Mouse (Mus musculus) forebrain, embryonic 14.5 days (tissue): ENCODE measurements around the gene Elmod3. TPM values are rescaled to one million over a fixed set of nuclear protein-coding genes. Genes with fewer than 3 reads are reported as not detected.
A peak's percentile ranks its signal among the peaks of the same experiment; 100 is the strongest.

Experiments used
- ATAC-seq: fragments of 200-750 bp; cut with Nextera tagmentation; 2 replicates; pipeline ENCODE4 v1.8.0; 2017; ENCODE audit warnings: mild to moderate bottlenecking, moderate library complexity
- DNase-seq: peaks from one replicate; pipeline ENCODE4 v3.0.0-alpha.2; 2015; ENCODE audit warnings: low spot score
- H3K27ac ChIP-seq: fragments of 300-500 bp; sonication (generic); 2 replicates; pipeline ENCODE4 v1.5.1; 2014; ENCODE audit warnings: low read depth, mild to moderate bottlenecking, control low read depth, low read length, moderate library complexity
- H3K27me3 ChIP-seq: fragments of 300-500 bp; sonication (generic); replicated peaks from 2 replicates; pipeline ENCODE4 v1.6.1; 2014; ENCODE audit warnings: low read length, control low read depth, mixed read lengths; ENCODE audit not compliant: control insufficient read depth, insufficient read depth
- H3K36me3 ChIP-seq: fragments of 300-500 bp; sonication (generic); 2 replicates; pipeline ENCODE4 v1.6.1; 2014; ENCODE audit warnings: low read length, control low read depth; ENCODE audit not compliant: control insufficient read depth, insufficient read depth
- H3K4me1 ChIP-seq: fragments of 300-500 bp; sonication (generic); 2 replicates; pipeline ENCODE4 v1.6.1; 2014; ENCODE audit warnings: antibody characterized with exemption, low read length, control low read depth; ENCODE audit not compliant: control insufficient read depth, insufficient read depth
- H3K4me2 ChIP-seq: fragments of 300-500 bp; sonication (generic); 2 replicates; pipeline ENCODE4 v1.6.1; 2014; ENCODE audit warnings: mild to moderate bottlenecking, control low read depth, low read length
- H3K4me3 ChIP-seq: fragments of 300-500 bp; sonication (generic); 2 replicates; pipeline ENCODE4 v1.5.1; 2014; ENCODE audit warnings: low read depth, low read length, control low read depth
- H3K9ac ChIP-seq: fragments of 300-500 bp; sonication (generic); 2 replicates; pipeline ENCODE4 v1.6.1; 2014; ENCODE audit warnings: mild to moderate bottlenecking, low read length, control low read depth, moderate library complexity
- H3K9me3 ChIP-seq: fragments of 300-500 bp; sonication (generic); replicated peaks from 2 replicates; pipeline ENCODE4 v1.6.1; 2016; ENCODE audit warnings: low read length, control low read depth, mixed read lengths; ENCODE audit not compliant: control insufficient read depth
- WGBS: fragments of 180-500 bp; shearing (Covaris S2); extraction: QIAGEN DNeasy Blood & Tissue Kit; methylation state at CpG from one replicate; pipeline ENCODE4 v1.1.7; 2014; 5-methylcytosine and 5-hydroxymethylcytosine counted together
- polyA plus RNA-seq: library from polyadenylated mRNA; unstranded; fragments of >200 nt; fragmentation: Nextera tagmentation; extraction: Ambion mirVana; gene quantifications from 2 replicates; pipeline ENCODE4 v1.2.1, GENCODE M21; 2014

Elmod3 gene
- polyA plus RNA-seq, 1 experiment from 2014 or later: 19.2 TPM

GRCm38 (mm10) chr6:72616643-72617288 lies 18.6 kb upstream of the Elmod3 start, which contains the start of gene Tgoln1:
Tgoln1 (minus strand) TSS chr6:72617000.
- under 1% methylated on average over 41 of the region's 41 CpGs for WGBS
- peak; percentile 99 for ATAC-seq

GRCm38 (mm10) chr6:72615561-72616375 lies 17.6 kb upstream of the Elmod3 start:
- Histone ChIP-seq H3K27me3 (no peaks in the 10 kb centered on the region), H3K9me3 (no peaks in the 10 kb centered on the region), H3K4me1 (peaks cover 17% of the 10 kb centered on the region), H3K4me3 (peak overlapping the region; percentile 53), H3K36me3 (peaks cover 26% of the 10 kb centered on the region), H3K27ac (no peak overlapping the region), H3K4me2 (peak overlapping the region; percentile 86), H3K9ac (peak overlapping the region; percentile 82)
- ATAC-seq (no peak), DNase-seq (no peak)
- WGBS: 33% methylated on average over 25 of the region's 25 CpGs

More at GRCm38 (mm10) chr6:72616643-72617288, 18.6 kb upstream of the Elmod3 start, which contains the start of gene Tgoln1:
- Histone ChIP-seq H3K9me3 (no peaks in the 10 kb centered on the region), H3K4me2 (peak within 1 kb of the TSS; percentile 86), H3K4me1 (peaks cover 17% of the 10 kb centered on the region), H3K9ac (peak within 1 kb of the TSS; percentile 82), H3K27me3 (no peaks in the 10 kb centered on the region), H3K4me3 (peak within 1 kb of the TSS; percentile 53), H3K27ac (peak within 1 kb of the TSS; percentile 93), H3K36me3 (peaks cover 17% of the 10 kb centered on the region)
- DNase-seq: peak; percentile 98

GRCm38 (mm10) chr6:72615151-72615550 lies 16.9 kb upstream of the Elmod3 start:
- Histone ChIP-seq H3K4me1 (peaks cover 17% of the 10 kb centered on the region), H3K4me3 (peak overlapping the region; percentile 53), H3K4me2 (peak overlapping the region; percentile 86), H3K27me3 (no peaks in the 10 kb centered on the region), H3K9me3 (no peaks in the 10 kb centered on the region), H3K36me3 (peaks cover 32% of the 10 kb centered on the region), H3K9ac (peak overlapping the region; percentile 82), H3K27ac (no peak overlapping the region)
- no peak for ATAC-seq
- no peak for DNase-seq
- 76% methylated on average over 2 of the region's 2 CpGs for WGBS

GRCm38 (mm10) chr6:72610261-72610660 lies 12.0 kb upstream of the Elmod3 start:
- Histone ChIP-seq H3K9me3 (no peaks in the 10 kb centered on the region), H3K36me3 (peaks cover 74% of the 10 kb centered on the region), H3K4me3 (no peak overlapping the region), H3K27ac (no peak overlapping the region), H3K4me1 (peaks cover 5% of the 10 kb centered on the region), H3K27me3 (no peaks in the 10 kb centered on the region), H3K9ac (no peak overlapping the region), H3K4me2 (no peak overlapping the region)
- no peak for ATAC-seq
- WGBS: 80% methylated on average over 4 of the region's 4 CpGs
- no peak for DNase-seq

GRCm38 (mm10) chr6:72608662-72609184 lies 10.5 kb upstream of the Elmod3 start:
- ATAC-seq (no peak), DNase-seq (no peak)
- H3K27ac ChIP-seq: no peak overlapping the region
- no peaks in the 10 kb centered on the region for H3K27me3 ChIP-seq
- 91% methylated on average over 4 of the region's 4 CpGs for WGBS
- H3K9ac ChIP-seq: no peak overlapping the region
- no peaks in the 10 kb centered on the region for H3K4me1 ChIP-seq
- no peaks in the 10 kb centered on the region for H3K9me3 ChIP-seq
- H3K36me3 ChIP-seq: peaks cover 88% of the 10 kb centered on the region
- H3K4me2 ChIP-seq: no peak overlapping the region
- H3K4me3 ChIP-seq: no peak overlapping the region

GRCm38 (mm10) chr6:72607676-72608075 lies 9.5 kb upstream of the Elmod3 start:
- Histone ChIP-seq H3K27me3 (no peaks in the 10 kb centered on the region), H3K4me3 (no peak overlapping the region), H3K36me3 (peaks cover 79% of the 10 kb centered on the region), H3K9ac (no peak overlapping the region), H3K4me1 (no peaks in the 10 kb centered on the region), H3K27ac (no peak overlapping the region), H3K4me2 (no peak overlapping the region), H3K9me3 (no peaks in the 10 kb centered on the region)
- DNase-seq: no peak
- ATAC-seq: no peak
- 86% methylated on average over 5 of the region's 5 CpGs for WGBS

GRCm38 (mm10) chr6:72607060-72607459 lies 8.8 kb upstream of the Elmod3 start:
- 80% methylated on average over 4 of the region's 4 CpGs for WGBS
- Histone ChIP-seq H3K4me3 (no peak overlapping the region), H3K9me3 (no peaks in the 10 kb centered on the region), H3K4me2 (no peak overlapping the region), H3K9ac (no peak overlapping the region), H3K36me3 (peaks cover 75% of the 10 kb centered on the region), H3K27ac (no peak overlapping the region), H3K27me3 (no peaks in the 10 kb centered on the region), H3K4me1 (no peaks in the 10 kb centered on the region)
- DNase-seq: no peak
- no peak for ATAC-seq

- Histone ChIP-seq H3K9ac (no peak overlapping the region), H3K9me3 (no peaks in the 10 kb centered on the region), H3K4me3 (no peak overlapping the region), H3K27me3 (no peaks in the 10 kb centered on the region), H3K4me2 (no peak overlapping the region), H3K27ac (no peak overlapping the region), H3K4me1 (no peaks in the 10 kb centered on the region; the same call in 1 of the 2 replicates), H3K36me3 (peaks cover 46% of the 10 kb centered on the region)
- no peak for ATAC-seq
- DNase-seq: no peak
- 81% methylated on average over 2 of the region's 2 CpGs for WGBS
Observed at GRCm38 (mm10) chr6:72604066-72604465, 5.9 kb upstream of the Elmod3 start.
